Comparison of ENCODE assay signal across 11 mouse cellular contexts in genomic region chr3:65023876-65024275, GRCm38 (mm10).
"Had no signal": no experiment of that assay in that cellular context is flagged by ENCODE, and none has a peak within 500 bp of the region (broad histone marks: within the 10 kb centered on the region; RNA-seq: fewer than 3 reads in every experiment).

No protein-coding gene starts in this region.

- H3K4me1 ChIP-seq: kidney, embryonic 15.5 days; limb, embryonic 10.5 days; lung, embryonic 15.5 days; midbrain, embryonic 13.5 days; stomach, embryonic 15.5 days had no signal

- H3K27me3 ChIP-seq: kidney, embryonic 15.5 days; lung, embryonic 15.5 days; midbrain, embryonic 13.5 days; stomach, embryonic 15.5 days had no signal

- ATAC-seq: midbrain, embryonic 13.5 days had no signal

- H3K9me3 ChIP-seq: kidney, embryonic 15.5 days; limb, embryonic 10.5 days; lung, embryonic 15.5 days; midbrain, embryonic 13.5 days; stomach, embryonic 15.5 days had no signal

- DNase-seq: kidney, postnatal 25 days; lung, postnatal 14 days; right cerebral cortex, postnatal 14 days; thymus, adult 2 months; thymus, postnatal 36 days had no signal

- H3K36me3 ChIP-seq: kidney, embryonic 15.5 days; limb, embryonic 10.5 days; lung, embryonic 15.5 days; midbrain, embryonic 13.5 days; stomach, embryonic 15.5 days had no signal

- H3K27ac ChIP-seq: kidney, embryonic 15.5 days; limb, embryonic 10.5 days; lung, embryonic 15.5 days; macrophage; midbrain, embryonic 13.5 days; stomach, embryonic 15.5 days had no signal

- H3K4me3 ChIP-seq: kidney, embryonic 15.5 days; limb, embryonic 10.5 days; lung, embryonic 15.5 days; midbrain, embryonic 13.5 days; stomach, embryonic 15.5 days had no signal
